Mouse (Mus musculus) heart, embryonic 14.5 days (tissue): ENCODE measurements around the gene Dgkz. TPM values are rescaled to one million over a fixed set of nuclear protein-coding genes. Genes with fewer than 3 reads are reported as not detected.

Experiments
- ATAC-seq: fragments of 200-750 bp; cut with Nextera tagmentation; 2 replicates; pipeline ENCODE4 v1.8.0; 2017; ENCODE audit warnings: low read depth, moderate TSS enrichment; ENCODE audit not compliant: insufficient number of reproducible peaks, insufficient read depth, low FRiP score
- H3K27ac ChIP-seq, 2 experiments: fragments of 200-500 bp in 1 of 2; fragments of 300-500 bp in 1 of 2; sonication (generic) in 1 of 2; replicated peaks in 1 of 2; 2 replicates each; pipeline ENCODE4 v1.5.1; 2012 to 2014; ENCODE audit warnings: low read depth in 2 of 2, low read length in 2 of 2, control low read depth in 1 of 2, mild to moderate bottlenecking in 1 of 2, mixed read lengths in 1 of 2; ENCODE audit not compliant: control insufficient read depth in 1 of 2, insufficient read depth in 1 of 2
- H3K27me3 ChIP-seq: fragments of 300-500 bp; sonication (generic); 2 replicates; pipeline ENCODE4 v1.6.1; 2014; ENCODE audit warnings: mild to moderate bottlenecking, low read length, control low read depth; ENCODE audit not compliant: control insufficient read depth, insufficient read depth
- H3K36me3 ChIP-seq: fragments of 300-500 bp; sonication (generic); 2 replicates; pipeline ENCODE4 v1.6.1; 2014; ENCODE audit warnings: mild to moderate bottlenecking, control low read depth, low read length, mixed read lengths; ENCODE audit not compliant: control insufficient read depth, insufficient read depth
- H3K4me1 ChIP-seq, 2 experiments: fragments of 200-500 bp in 1 of 2; fragments of 300-500 bp in 1 of 2; sonication (generic) in 1 of 2; 2 replicates each; pipeline ENCODE4 v1.6.1; 2012 to 2014; ENCODE audit warnings: low read length in 2 of 2, control low read depth in 1 of 2, mixed read lengths in 1 of 2; ENCODE audit not compliant: control insufficient read depth in 2 of 2, insufficient read depth in 2 of 2
- H3K4me2 ChIP-seq: fragments of 300-500 bp; sonication (generic); 2 replicates; pipeline ENCODE4 v1.6.1; 2014; ENCODE audit warnings: mild to moderate bottlenecking, low read length
- H3K4me3 ChIP-seq, 2 experiments: fragments of 200-500 bp in 1 of 2; fragments of 300-500 bp in 1 of 2; sonication (generic) in 1 of 2; 2 replicates each; pipeline ENCODE4 v1.5.1; 2012 to 2014; ENCODE audit warnings: low read length in 2 of 2, mild to moderate bottlenecking in 2 of 2, control low read depth in 1 of 2, low read depth in 1 of 2, moderate library complexity in 1 of 2; ENCODE audit not compliant: control insufficient read depth in 1 of 2, insufficient read depth in 1 of 2
- H3K9ac ChIP-seq: fragments of 300-500 bp; sonication (generic); 2 replicates; pipeline ENCODE4 v1.6.1; 2014; ENCODE audit warnings: mild to moderate bottlenecking, low read length
- H3K9me3 ChIP-seq: fragments of 300-500 bp; sonication (generic); 2 replicates; pipeline ENCODE4 v1.6.1; 2016; ENCODE audit warnings: low read length, control low read depth; ENCODE audit not compliant: control insufficient read depth
- WGBS: fragments of 180-500 bp; shearing (Covaris S2); extraction: QIAGEN DNeasy Blood & Tissue Kit; methylation state at CpG from one replicate; pipeline ENCODE4 v1.1.7; 2014; 5-methylcytosine and 5-hydroxymethylcytosine counted together
- polyA plus RNA-seq: library from polyadenylated mRNA; unstranded; fragments of >200 nt; fragmentation: Nextera tagmentation; extraction: Ambion mirVana; gene quantifications from 2 replicates; pipeline ENCODE4 v1.2.1, GENCODE M21; 2014

Gene Dgkz
- polyA plus RNA-seq, 1 experiment from 2014 or later: 47.8 TPM

- 26% methylated on average over 3 of the region's 3 CpGs for WGBS
- Histone ChIP-seq H3K9ac (no peak overlapping the region), H3K36me3 (no peaks in the 10 kb centered on the region), H3K27ac (0 out of 4 replicates have a peak overlapping the region, but pooled peaks of 1 of the 2 experiments have one; percentile 31), H3K4me1 (peaks cover 23 to 26% of the 10 kb centered on the region in 2 experiments), H3K4me3 (no peak overlapping the region), H3K4me2 (0 out of 2 replicates have a peak overlapping the region, but pooled peaks have one; percentile 4), H3K9me3 (no peaks in the 10 kb centered on the region), H3K27me3 (no peaks in the 10 kb centered on the region)
- ATAC-seq: no peak
Observed at GRCm38 (mm10) chr2:92016981-92017380, 41.3 kb upstream of the Dgkz start.

DNA sequence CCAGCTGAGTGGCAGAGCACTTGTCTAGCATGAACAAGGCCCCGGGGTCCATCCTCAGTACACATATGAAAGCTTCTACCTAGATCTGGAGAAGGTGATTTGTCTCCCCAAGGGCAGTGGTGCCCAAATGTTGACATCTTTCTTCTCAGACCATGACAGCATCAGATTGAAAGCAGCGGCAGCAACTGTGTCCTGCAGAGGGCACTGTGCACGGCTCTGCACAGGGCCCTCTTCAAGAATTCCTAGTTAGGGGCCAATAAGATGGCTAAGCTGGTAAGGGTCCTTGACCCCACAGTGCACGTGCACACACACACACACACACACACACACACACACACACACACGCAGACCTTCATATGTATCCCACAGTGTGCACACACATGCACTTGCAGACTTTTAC, 39.2 kb upstream of the Dgkz start:
- Histone ChIP-seq H3K4me3 (no peak overlapping the region), H3K4me1 (peaks cover 12 to 19% of the 10 kb centered on the region in 2 experiments; a peak in 3 of 4 replicates), H3K4me2 (no peak overlapping the region), H3K27me3 (no peaks in the 10 kb centered on the region), H3K9ac (no peak overlapping the region), H3K27ac (no peak overlapping the region), H3K9me3 (no peaks in the 10 kb centered on the region), H3K36me3 (no peaks in the 10 kb centered on the region)
- 84% methylated on average over 5 of the region's 5 CpGs for WGBS
- no peak for ATAC-seq

- no peaks in the 10 kb centered on the region for H3K36me3 ChIP-seq
- H3K9me3 ChIP-seq: no peaks in the 10 kb centered on the region
- 77% methylated on average over 6 of the region's 6 CpGs for WGBS
- peaks cover 14 to 19% of the 10 kb centered on the region in 2 experiments for H3K4me1 ChIP-seq
- H3K9ac ChIP-seq: no peak overlapping the region
- H3K27me3 ChIP-seq: no peaks in the 10 kb centered on the region
- H3K27ac ChIP-seq: no peak overlapping the region
- H3K4me2 ChIP-seq: no peak overlapping the region
- no peak overlapping the region for H3K4me3 ChIP-seq
- no peak for ATAC-seq
Observed at GRCm38 (mm10) chr2:92014248-92014647, 38.6 kb upstream of the Dgkz start.

DNA sequence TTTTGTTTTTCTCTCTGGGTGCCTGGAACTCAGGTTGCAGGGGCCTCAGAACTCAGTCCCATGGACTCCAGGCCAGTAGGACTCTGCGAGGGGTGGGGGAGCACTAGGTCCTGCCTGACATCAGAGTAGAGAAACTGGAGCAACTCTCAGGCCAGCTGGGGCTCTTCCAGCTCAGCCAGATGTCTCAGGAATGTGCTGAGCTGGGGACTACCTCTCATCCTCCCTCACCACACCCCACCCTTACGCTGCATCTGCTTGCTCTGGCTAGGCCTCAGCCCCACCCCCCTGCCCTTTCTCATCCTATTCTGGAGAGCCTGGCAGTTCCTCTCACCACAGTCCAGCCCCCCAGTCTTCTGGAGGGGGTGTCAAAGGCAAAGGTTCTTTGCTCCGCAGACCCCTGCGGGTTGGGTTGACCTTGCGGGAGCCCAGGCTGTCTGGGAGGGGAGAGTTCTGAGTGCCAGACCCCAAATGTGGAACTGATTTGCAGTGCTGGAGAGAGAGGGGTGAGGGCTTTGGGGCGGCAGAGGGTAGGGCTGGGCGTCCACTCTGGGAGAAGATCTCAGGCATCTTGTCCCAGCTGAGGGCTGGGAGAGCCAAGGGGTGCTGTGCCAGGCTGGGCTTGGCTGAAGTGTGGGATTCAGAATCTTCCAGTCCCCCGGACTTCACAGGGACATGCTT, 37.2 kb upstream of the Dgkz start:
- 0 out of 4 replicates have a peak overlapping the region, but pooled peaks have one; percentile 15 to 24 for H3K27ac ChIP-seq

GRCm38 (mm10) chr2:92011424-92012353, 36.0 kb upstream of the Dgkz start:
- H3K9ac ChIP-seq: no peak overlapping the region
- WGBS: 70% methylated on average over 12 of the region's 12 CpGs
- no peaks in the 10 kb centered on the region for H3K9me3 ChIP-seq
- H3K36me3 ChIP-seq: no peaks in the 10 kb centered on the region
- H3K27ac ChIP-seq: no peak overlapping the region
- H3K27me3 ChIP-seq: no peaks in the 10 kb centered on the region
- no peak overlapping the region for H3K4me2 ChIP-seq
- ATAC-seq: no peak
- peaks cover 21 to 28% of the 10 kb centered on the region in 2 experiments for H3K4me1 ChIP-seq
- H3K4me3 ChIP-seq: no peak overlapping the region

More for the DNA sequence above, 37.2 kb upstream of the Dgkz start:
- Histone ChIP-seq H3K4me3 (no peak overlapping the region), H3K9me3 (no peaks in the 10 kb centered on the region), H3K36me3 (no peaks in the 10 kb centered on the region), H3K9ac (no peak overlapping the region), H3K4me1 (peaks cover 20 to 22% of the 10 kb centered on the region in 2 experiments), H3K4me2 (no peak overlapping the region), H3K27me3 (no peaks in the 10 kb centered on the region)
- 0 out of 2 replicates have a peak, but pooled peaks have one; percentile 17 for ATAC-seq
- WGBS: 33% methylated on average over 8 of the region's 8 CpGs

DNA sequence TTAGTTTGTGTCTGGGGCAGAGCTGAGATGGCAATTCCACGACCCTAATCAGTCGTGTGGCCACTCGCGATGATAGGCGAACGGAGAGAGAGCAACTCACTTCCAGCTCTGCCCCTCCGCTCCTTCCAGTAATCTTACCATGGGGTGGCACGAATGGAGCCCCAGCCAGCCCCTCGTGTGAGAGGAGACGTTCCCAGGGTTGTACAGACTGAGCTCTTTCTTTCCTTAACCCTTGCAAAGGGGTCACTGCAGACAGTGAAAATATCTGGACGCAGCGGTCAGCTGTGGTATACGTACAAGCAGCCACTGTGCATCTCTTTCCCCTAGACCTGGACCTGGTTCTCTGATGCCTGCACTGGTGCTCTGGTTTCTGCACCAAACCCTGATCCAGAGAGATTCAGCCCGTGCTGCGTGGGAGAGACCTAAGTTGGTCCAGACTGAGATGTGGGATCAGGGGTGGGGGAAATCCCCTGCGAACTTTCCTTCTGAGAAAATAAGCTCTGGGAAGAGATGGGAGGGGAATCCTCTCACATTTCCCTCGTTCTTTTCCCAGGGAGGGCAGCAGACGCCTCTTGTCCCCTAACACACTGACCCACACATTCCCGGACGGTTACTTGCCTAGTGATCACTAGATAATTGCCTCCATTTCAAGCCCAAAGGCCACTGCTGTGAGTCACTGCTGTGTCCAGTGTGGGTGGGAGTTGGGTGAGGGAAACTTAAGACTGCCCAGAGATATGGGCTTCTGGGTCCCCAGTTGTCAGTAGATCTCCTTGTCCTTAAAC, 33.1 kb upstream of the Dgkz start:
- Histone ChIP-seq H3K36me3 (no peaks in the 10 kb centered on the region), H3K4me2 (peak overlapping the region; percentile 94)
- 1% methylated on average over 20 of the region's 20 CpGs for WGBS

More for the DNA sequence above, 33.1 kb upstream of the Dgkz start:
- Histone ChIP-seq H3K27me3 (no peaks in the 10 kb centered on the region), H3K9me3 (no peaks in the 10 kb centered on the region), H3K4me3 (peak overlapping the region; percentile 57 to 66), H3K27ac (peak overlapping the region; percentile 80 to 92), H3K4me1 (peaks cover 24 to 33% of the 10 kb centered on the region in 2 experiments), H3K9ac (peak overlapping the region; percentile 80)
- ATAC-seq: no peak; the same call in 1 of the 2 replicates
